Comparison of ENCODE assay signal across 17 mouse cellular contexts in the genomic region with DNA sequence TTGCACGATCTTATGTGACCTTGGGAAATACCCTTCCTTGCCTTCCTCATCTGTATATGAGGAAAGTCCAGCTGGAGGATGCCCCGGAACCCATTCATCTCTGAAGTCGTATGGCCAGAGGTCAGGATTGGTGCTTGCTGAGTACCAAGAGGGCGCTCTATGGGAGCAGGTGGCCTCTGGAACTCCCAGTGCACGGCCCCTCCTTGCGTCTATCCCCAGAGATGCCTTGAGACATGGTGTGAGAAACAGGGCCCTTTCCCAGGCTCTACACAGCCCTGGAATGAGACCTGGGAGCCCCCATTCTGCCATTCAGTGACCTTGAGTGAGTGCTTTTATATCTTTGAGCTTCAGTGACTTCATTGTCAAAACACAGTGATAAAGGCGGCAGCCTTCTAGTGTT.
DNase-seq lines count a peak whose midpoint lies in the region; ATAC-seq lines count a peak whose summit lies in the region.
"Had no signal": no experiment of that assay in that cellular context is flagged by ENCODE, and none has a peak within 500 bp of the region (broad histone marks: within the 10 kb centered on the region; RNA-seq: fewer than 3 reads in every experiment).

No protein-coding gene starts in this region.

- H3K4me3 ChIP-seq in forebrain, embryonic 14.5 days (ENCODE audit: low read depth, low read length): no peak overlapping the region
- no peak overlapping the region for H3K4me3 ChIP-seq in forebrain, embryonic 13.5 days
- H3K4me3 ChIP-seq in midbrain, embryonic 10.5 days: peak overlapping the region; percentile 71
- no peak overlapping the region for H3K4me3 ChIP-seq in midbrain, embryonic 16.5 days (ENCODE audit: low read depth, low read length)
- H3K4me3 ChIP-seq in neural tube, embryonic 15.5 days (replicated peaks): no peak overlapping the region
- H3K4me3 ChIP-seq: forebrain, embryonic 15.5 days; heart, embryonic 15.5 days had no signal

- H3K4me2 ChIP-seq in forebrain, embryonic 14.5 days (ENCODE audit: low read length): no peak overlapping the region
- no peak overlapping the region for H3K4me2 ChIP-seq in forebrain, embryonic 13.5 days
- H3K4me2 ChIP-seq in midbrain, embryonic 16.5 days (ENCODE audit: low read length): no peak overlapping the region
- peak overlapping the region; percentile 26; the same call in 1 of the 2 replicates for H3K4me2 ChIP-seq in neural tube, embryonic 15.5 days
- H3K4me2 ChIP-seq: forebrain, embryonic 15.5 days; heart, embryonic 15.5 days had no signal

- no peaks in the 10 kb centered on the region for H3K9me3 ChIP-seq in forebrain, embryonic 14.5 days (replicated peaks; ENCODE audit: control insufficient read depth, low read length)
- H3K9me3 ChIP-seq in forebrain, embryonic 13.5 days (replicated peaks): no peaks in the 10 kb centered on the region
- no peaks in the 10 kb centered on the region for H3K9me3 ChIP-seq in midbrain, embryonic 10.5 days (replicated peaks)
- H3K9me3 ChIP-seq in midbrain, embryonic 16.5 days (replicated peaks; ENCODE audit: control insufficient read depth, low read length, poor library complexity, severe bottlenecking): no peaks in the 10 kb centered on the region
- H3K9me3 ChIP-seq in neural tube, embryonic 15.5 days (replicated peaks): no peaks in the 10 kb centered on the region
- H3K9me3 ChIP-seq: forebrain, embryonic 15.5 days; heart, embryonic 15.5 days had no signal

- DNase-seq in forebrain, embryonic 14.5 days (ENCODE audit: low spot score): peak; percentile 17
- peak; percentile 43 for DNase-seq in midbrain, embryonic 10.5 days (ENCODE audit: low spot score)
- DNase-seq in cerebellum, adult 9-10 months: peak; percentile 65
- no peak for DNase-seq in right cerebral cortex, adult 18-20 months
- DNase-seq: adrenal gland, adult 2 months; gastrocnemius, postnatal 36 days; heart, postnatal 4 days; left cerebral cortex, postnatal 4 days; liver; thymus, postnatal 25 days had no signal

- H3K4me1 ChIP-seq in forebrain, embryonic 14.5 days (ENCODE audit: control insufficient read depth, insufficient read depth, low read length): peaks cover 8% of the 10 kb centered on the region
- peaks cover 46% of the 10 kb centered on the region for H3K4me1 ChIP-seq in forebrain, embryonic 13.5 days
- peaks cover 82% of the 10 kb centered on the region for H3K4me1 ChIP-seq in midbrain, embryonic 10.5 days
- peaks cover 13% of the 10 kb centered on the region for H3K4me1 ChIP-seq in midbrain, embryonic 16.5 days (ENCODE audit: control insufficient read depth, insufficient read depth, low read length)
- peaks cover 49% of the 10 kb centered on the region for H3K4me1 ChIP-seq in neural tube, embryonic 15.5 days

- no peaks in the 10 kb centered on the region for H3K36me3 ChIP-seq in forebrain, embryonic 14.5 days (ENCODE audit: control insufficient read depth, insufficient read depth, low read length)
- no peaks in the 10 kb centered on the region for H3K36me3 ChIP-seq in forebrain, embryonic 13.5 days (ENCODE audit: poor library complexity, severe bottlenecking)
- H3K36me3 ChIP-seq in midbrain, embryonic 10.5 days: peaks cover 4% of the 10 kb centered on the region; the same call in 1 of the 2 replicates
- no peaks in the 10 kb centered on the region for H3K36me3 ChIP-seq in midbrain, embryonic 16.5 days (ENCODE audit: control insufficient read depth, insufficient read depth, low read length)
- H3K36me3 ChIP-seq in neural tube, embryonic 15.5 days: no peaks in the 10 kb centered on the region
- H3K36me3 ChIP-seq: forebrain, embryonic 15.5 days; heart, embryonic 15.5 days had no signal

- H3K27me3 ChIP-seq in forebrain, embryonic 14.5 days (replicated peaks; ENCODE audit: control insufficient read depth, insufficient read depth, low read length): peaks cover 12% of the 10 kb centered on the region; the same call in 1 of the 2 replicates
- peaks cover 45% of the 10 kb centered on the region for H3K27me3 ChIP-seq in forebrain, embryonic 13.5 days
- H3K27me3 ChIP-seq in midbrain, embryonic 10.5 days (ENCODE audit: low read depth, poor library complexity, severe bottlenecking): peaks cover 91% of the 10 kb centered on the region
- H3K27me3 ChIP-seq in midbrain, embryonic 16.5 days (ENCODE audit: control insufficient read depth, insufficient read depth, low read depth, low read length): peaks cover 8% of the 10 kb centered on the region; the same call in 1 of the 2 replicates
- peaks cover 31% of the 10 kb centered on the region for H3K27me3 ChIP-seq in neural tube, embryonic 15.5 days (replicated peaks)

- 47% methylated on average over 7 of the region's 7 CpGs for WGBS in forebrain, embryonic 14.5 days
- WGBS in forebrain, embryonic 13.5 days: 37% methylated on average over 7 of the region's 7 CpGs
- 41% methylated on average over 7 of the region's 7 CpGs for WGBS in midbrain, embryonic 10.5 days
- 30% methylated on average over 7 of the region's 7 CpGs for WGBS in midbrain, embryonic 16.5 days
- 21% methylated on average over 7 of the region's 7 CpGs for WGBS in neural tube, embryonic 15.5 days

- no peak overlapping the region for H3K9ac ChIP-seq in forebrain, embryonic 14.5 days (ENCODE audit: low read length)
- no peak overlapping the region for H3K9ac ChIP-seq in forebrain, embryonic 13.5 days
- no peak overlapping the region for H3K9ac ChIP-seq in midbrain, embryonic 16.5 days (ENCODE audit: low read depth, low read length)
- no peak overlapping the region for H3K9ac ChIP-seq in neural tube, embryonic 15.5 days (replicated peaks)
- H3K9ac ChIP-seq: forebrain, embryonic 15.5 days; heart, embryonic 15.5 days had no signal

- H3K27ac ChIP-seq in forebrain, embryonic 14.5 days (ENCODE audit: low read depth, low read length): no peak overlapping the region
- no peak overlapping the region for H3K27ac ChIP-seq in forebrain, embryonic 13.5 days
- H3K27ac ChIP-seq in midbrain, embryonic 10.5 days (replicated peaks): peak overlapping the region; percentile 93
- H3K27ac ChIP-seq in midbrain, embryonic 16.5 days (ENCODE audit: low read length): no peak overlapping the region
- H3K27ac ChIP-seq in neural tube, embryonic 15.5 days (replicated peaks): no peak overlapping the region
- H3K27ac ChIP-seq: forebrain, embryonic 15.5 days; heart, embryonic 15.5 days; kidney, postnatal 0 days had no signal

- ATAC-seq in forebrain, embryonic 14.5 days: no peak
- no peak for ATAC-seq in forebrain, embryonic 13.5 days
- ATAC-seq in midbrain, embryonic 16.5 days: no peak
- ATAC-seq in neural tube, embryonic 15.5 days (ENCODE audit: low FRiP score): no peak
- ATAC-seq: forebrain, embryonic 15.5 days; lung, postnatal 0 days had no signal
